Mouse (Mus musculus) hindbrain, embryonic 10.5 days (tissue): ENCODE measurements around the gene Col2a1. TPM values are rescaled to one million over a fixed set of nuclear protein-coding genes. Genes with fewer than 3 reads are reported as not detected.

Experiments
- DNase-seq: peaks from one replicate; pipeline ENCODE4 v3.0.0-alpha.2; 2017; ENCODE audit warnings: low spot score
- H3K27ac ChIP-seq: fragments of 300-500 bp; sonication (generic); 2 replicates; pipeline ENCODE4 v1.5.1; 2016; ENCODE audit warnings: mild to moderate bottlenecking, moderate library complexity
- H3K27me3 ChIP-seq: fragments of 300-500 bp; sonication (generic); 2 replicates; pipeline ENCODE4 v1.6.1; 2016; ENCODE audit warnings: mild to moderate bottlenecking; ENCODE audit not compliant: poor library complexity, insufficient read depth, severe bottlenecking
- H3K36me3 ChIP-seq: fragments of 300-500 bp; sonication (generic); 2 replicates; pipeline ENCODE4 v1.6.1; 2016; ENCODE audit warnings: mild to moderate bottlenecking, moderate library complexity
- H3K4me1 ChIP-seq: fragments of 300-500 bp; sonication (generic); replicated peaks from 2 replicates; pipeline ENCODE4 v1.6.1; 2016; ENCODE audit warnings: mild to moderate bottlenecking
- H3K4me3 ChIP-seq: fragments of 300-500 bp; sonication (generic); 2 replicates; pipeline ENCODE4 v1.5.1; 2016; ENCODE audit warnings: mild to moderate bottlenecking, moderate library complexity
- H3K9me3 ChIP-seq: fragments of 300-500 bp; sonication (generic); 2 replicates; pipeline ENCODE4 v1.6.1; 2016; ENCODE audit warnings: mild to moderate bottlenecking, moderate library complexity
- WGBS: fragments of 180-500 bp; shearing (Covaris S2); methylation state at CpG from one replicate; pipeline ENCODE4 v1.1.7; 2016; 5-methylcytosine and 5-hydroxymethylcytosine counted together
- polyA plus RNA-seq: library from polyadenylated mRNA; unstranded; fragments of >200 nt; fragmentation: Nextera tagmentation; extraction: Ambion mirVana; gene quantifications from 2 replicates; pipeline ENCODE4 v1.2.1, GENCODE M21; 2016

Col2a1 gene
- polyA plus RNA-seq, 1 experiment from 2014 or later: 196 TPM

GRCm38 (mm10) chr15:97927018-97927417, 77.5 kb downstream of the Col2a1 start:
- no peak for DNase-seq
- WGBS: 72% methylated on average over 4 of the region's 4 CpGs
- Histone ChIP-seq H3K36me3 (no peaks in the 10 kb centered on the region), H3K27me3 (no peaks in the 10 kb centered on the region), H3K4me3 (no peak overlapping the region), H3K4me1 (peaks cover 3% of the 10 kb centered on the region; the same call in 1 of the 2 replicates), H3K27ac (no peak overlapping the region), H3K9me3 (no peaks in the 10 kb centered on the region)

Other genes starting within 250 kb of the Col2a1 start
- 6.2 and 6.7 TPM in 2 replicates for gene Rapgef3, start 236.7 kb downstream of the Col2a1 start, polyA plus RNA-seq
- gene Slc48a1, start 226.2 kb downstream of the Col2a1 start, polyA plus RNA-seq: 28.8 and 31.3 TPM in 2 replicates
- 25.7 and 32.7 TPM in 2 replicates for gene Hdac7, start 160.2 kb downstream of the Col2a1 start, polyA plus RNA-seq
- 0.51 and 1.0 TPM in 2 replicates for gene Vdr, start 94.1 kb downstream of the Col2a1 start, polyA plus RNA-seq
- 58.9 and 64.5 TPM in 2 replicates for gene Tmem106c, start 40.5 kb downstream of the Col2a1 start, polyA plus RNA-seq
- 33.0 and 37.9 TPM in 2 replicates for gene Pfkm, start 87.9 kb upstream of the Col2a1 start, polyA plus RNA-seq
- 36.5 and 44.1 TPM in 2 replicates for gene Senp1, start 89.0 kb upstream of the Col2a1 start, polyA plus RNA-seq
- gene Asb8, start 160.9 kb upstream of the Col2a1 start, polyA plus RNA-seq: 39.4 and 48.8 TPM in 2 replicates
- gene Ccdc184, start 162.5 kb upstream of the Col2a1 start, polyA plus RNA-seq: 5.9 and 12.2 TPM in 2 replicates
- not detected in 2 replicates for gene Olfr288, start 190.8 kb upstream of the Col2a1 start, polyA plus RNA-seq
- gene Gm44579, start 216.3 kb upstream of the Col2a1 start, polyA plus RNA-seq: not detected in 2 replicates
- not detected in 2 replicates for gene Olfr287, start 216.4 kb upstream of the Col2a1 start, polyA plus RNA-seq
- gene Olfr286, start 229.8 kb upstream of the Col2a1 start, polyA plus RNA-seq: not detected in 2 replicates